Mouse (Mus musculus) brain, adult 10 weeks (tissue): ENCODE data around the gene 1700020D05Rik. TPM values are rescaled to one million over a fixed set of nuclear protein-coding genes. Genes with fewer than 3 reads are reported as not detected.

Experiments
- polyA plus RNA-seq: library from polyadenylated mRNA; stranded (reverse); fragments of 350-450 nt; fragmentation: Illumina TruSeq; extraction: RNeasy Lipid Tissue Mini Kit (QIAGEN cat#74804); gene quantifications from one replicate; pipeline ENCODE4 v1.2.3, GENCODE M21; 2015; ENCODE audit warnings: low read depth, low replicate concordance

The 1700020D05Rik gene
- polyA plus RNA-seq = 3.0 TPM

GRCm38 (mm10) chr19:5503687-5504086, at the start of gene 1700020D05Rik:
1700020D05Rik (minus strand) TSS chr19:5503787.

DNA sequence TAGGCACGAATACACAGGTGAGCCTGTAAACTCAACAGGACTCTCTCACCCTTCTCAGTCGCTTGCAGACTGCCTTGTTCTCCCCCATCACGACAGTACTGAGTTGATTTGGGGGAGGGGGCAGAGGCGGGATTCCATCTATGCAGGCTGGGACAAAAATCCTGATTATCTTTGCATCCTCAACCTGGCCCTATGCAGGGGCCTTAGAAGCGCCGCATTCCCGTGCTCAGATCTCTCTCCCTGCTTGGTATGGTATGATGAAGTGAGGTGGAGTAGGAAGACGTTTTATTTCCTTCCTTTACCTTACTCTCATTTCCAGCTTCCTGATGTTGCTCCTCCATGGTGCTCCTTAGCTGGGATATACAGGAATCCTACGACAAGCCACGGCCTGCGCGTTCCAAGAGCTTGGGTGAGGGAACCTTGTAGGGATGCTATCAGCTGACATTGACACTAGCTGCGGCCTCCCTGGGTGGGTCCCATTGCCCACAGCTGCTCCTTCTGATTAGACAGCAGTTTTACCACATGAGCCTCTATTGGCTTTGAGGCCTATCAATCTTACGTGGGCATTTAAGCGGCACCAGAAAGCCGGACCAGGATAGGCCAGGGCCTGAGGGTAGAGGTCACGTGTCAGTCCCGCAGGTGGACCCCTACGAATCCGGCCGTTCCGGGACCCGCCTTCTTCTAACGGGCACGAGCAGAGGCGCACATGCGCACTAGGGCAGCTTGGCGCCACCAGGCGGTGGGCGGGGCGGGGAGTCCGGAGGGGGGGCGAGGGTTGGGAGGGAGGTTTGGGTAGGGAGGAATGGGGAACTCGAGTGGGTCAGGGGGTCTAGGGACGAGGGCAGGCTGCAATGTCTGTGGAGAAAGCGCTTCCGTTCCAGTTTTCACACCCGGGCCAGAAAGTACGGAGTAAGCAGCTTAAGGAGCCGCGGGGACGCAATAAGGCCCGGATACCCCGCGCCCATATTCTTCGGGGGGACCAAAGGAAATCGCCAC, 6.7 kb upstream of the 1700020D05Rik start, which contains the start of gene Snx32:
Gene Snx32, minus strand, starts transcription at position 508 of the 996 bp plus-strand sequence.

DNA sequence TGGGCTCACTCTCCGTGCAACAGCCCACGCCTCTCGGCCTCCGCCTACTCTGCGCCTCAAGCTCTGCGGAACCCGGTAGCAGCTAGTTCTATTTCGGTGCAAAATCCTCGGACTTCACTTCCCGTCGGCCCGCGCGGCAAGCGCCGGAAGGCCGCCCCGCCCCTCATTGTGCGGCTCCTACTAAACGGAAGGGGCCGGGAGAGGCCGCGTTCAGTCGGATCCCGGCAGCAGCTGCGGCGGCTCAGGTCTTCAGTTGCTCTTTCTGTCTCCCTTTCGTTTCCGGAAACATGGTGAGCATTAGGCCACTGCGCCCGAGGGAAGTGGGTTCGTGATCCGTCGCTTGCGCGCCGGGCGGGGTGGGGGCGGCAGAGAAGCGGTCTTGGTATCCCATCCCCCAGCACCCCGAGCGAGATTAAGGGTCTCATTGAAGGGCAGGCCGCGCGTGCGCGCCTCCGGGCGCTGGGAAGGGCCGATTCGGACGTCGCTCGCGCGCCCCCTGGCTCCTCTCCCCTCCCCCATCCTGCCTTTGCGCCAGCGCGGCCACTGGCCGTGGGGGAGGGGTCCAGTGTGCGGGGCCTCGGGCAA, 13.2 kb downstream of the 1700020D05Rik start, which contains the start of gene Cfl1:
Gene Cfl1, plus strand, starts transcription at position 143 of the 585 bp plus-strand sequence.

DNA sequence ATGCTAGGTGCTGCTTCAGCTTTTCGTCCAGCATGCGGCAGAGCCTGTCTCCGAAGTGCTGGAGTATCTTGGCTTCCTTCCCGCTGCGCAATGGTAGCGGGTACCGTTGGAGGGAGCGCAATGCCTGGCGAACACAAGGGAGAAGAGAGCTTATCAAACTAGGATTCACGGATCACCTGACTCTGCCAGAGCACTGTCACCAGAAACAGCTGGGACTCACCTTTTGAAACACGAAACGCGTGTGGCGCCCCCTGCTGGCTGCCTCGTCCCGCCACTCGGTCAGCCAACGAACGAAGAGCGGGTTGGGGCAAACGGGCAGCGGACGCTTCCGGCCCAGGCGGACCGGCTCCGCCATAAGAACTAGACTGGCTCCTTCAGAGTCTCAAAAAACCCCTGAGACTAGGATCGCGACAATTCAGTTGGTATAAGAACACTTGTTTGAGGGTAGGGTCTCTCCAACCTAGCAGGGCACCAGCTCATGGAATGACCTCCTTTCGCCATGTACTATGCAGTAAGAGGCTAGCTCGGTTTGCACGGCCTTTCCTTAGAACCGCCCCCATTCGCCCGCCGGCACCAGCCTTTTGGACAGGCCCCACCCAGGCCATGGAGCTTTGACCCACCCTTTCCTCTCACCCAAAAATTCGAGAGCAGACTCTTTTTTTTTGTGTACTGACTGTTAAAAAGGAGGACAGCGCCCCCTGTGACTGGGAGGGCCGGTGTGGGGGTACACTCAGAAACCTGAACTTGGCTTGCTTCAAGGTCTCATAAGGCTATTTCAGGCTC, 15.6 kb downstream of the 1700020D05Rik start, which contains the start of gene Mus81:
Gene Mus81, minus strand, starts transcription at position 635 of the 783 bp plus-strand sequence.

GRCm38 (mm10) chr19:5473720-5474119, 29.9 kb downstream of the 1700020D05Rik start, which contains the start of gene Efemp2:
Efemp2 (plus strand) TSS chr19:5473954.

DNA sequence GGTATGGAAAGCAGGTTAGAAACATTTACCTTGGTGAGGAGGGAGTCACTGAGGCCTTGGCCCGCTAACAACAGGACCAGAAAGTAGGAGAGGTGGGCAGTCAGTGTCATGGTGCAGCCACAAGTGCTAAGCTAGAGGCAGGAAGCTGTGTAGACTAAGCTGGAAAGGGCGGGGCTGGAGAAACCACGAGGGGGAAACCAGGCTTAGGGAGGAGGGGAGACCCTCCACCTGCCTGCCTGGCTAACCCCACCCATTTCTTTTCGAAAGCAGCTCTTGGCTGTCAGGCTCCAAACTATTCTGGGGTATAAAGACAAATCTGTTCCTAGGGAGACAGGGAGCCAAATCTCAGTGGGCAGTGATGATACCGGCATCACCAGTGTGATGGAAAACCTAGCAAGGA, 35.2 kb downstream of the 1700020D05Rik start, which contains the start of gene Ctsw:
Gene Ctsw, minus strand, starts transcription at position 134 of the 400 bp plus-strand sequence.

GRCm38 (mm10) chr19:5460465-5460911, 43.1 kb downstream of the 1700020D05Rik start, which contains the start of gene Fibp:
Fibp (plus strand) TSS chr19:5460615.

DNA sequence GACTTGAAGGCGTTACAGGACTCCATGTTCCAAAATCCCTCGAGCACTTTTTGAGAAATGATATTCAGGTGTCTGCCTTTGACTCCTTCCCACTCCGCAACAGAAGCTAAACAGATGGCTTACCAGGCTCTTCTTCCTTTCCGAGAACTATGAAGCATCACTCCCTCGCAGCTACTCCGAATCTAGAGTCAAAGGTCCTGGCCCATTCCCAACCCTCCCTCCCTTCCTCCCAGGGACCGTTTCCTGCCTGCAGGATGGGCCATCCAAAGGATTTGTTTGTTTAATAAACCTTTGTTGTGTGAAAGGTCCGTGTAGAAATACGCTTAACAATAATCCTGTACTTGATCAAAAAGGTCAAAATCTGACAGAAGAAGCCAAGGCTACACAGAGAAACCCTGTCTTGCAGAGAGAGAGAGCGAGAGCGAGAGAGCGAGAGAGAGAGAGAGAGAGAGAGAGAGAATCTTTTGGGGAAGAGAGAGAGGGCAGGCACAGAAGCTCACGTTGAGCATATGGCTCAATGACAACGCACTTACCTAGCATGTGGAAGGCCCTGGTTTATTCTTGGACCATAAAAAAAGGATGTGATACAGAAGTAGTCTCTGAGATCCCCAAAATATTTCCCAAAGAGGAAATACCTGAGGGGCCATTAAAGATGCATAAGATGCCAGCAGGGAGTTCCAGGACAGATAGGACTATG, 45.7 kb downstream of the 1700020D05Rik start, which contains the start of gene Ccdc85b:
Gene Ccdc85b, minus strand, starts transcription at position 149 of the 697 bp plus-strand sequence.

Other genes starting within 250 kb of the 1700020D05Rik start
- 37.4 TPM for gene Pacs1, start 230.7 kb downstream of the 1700020D05Rik start, polyA plus RNA-seq
- 163 TPM for gene Sf3b2, start 208.3 kb downstream of the 1700020D05Rik start, polyA plus RNA-seq
- gene Gal3st3, start 205.5 kb downstream of the 1700020D05Rik start, polyA plus RNA-seq = 29.7 TPM
- gene Catsper1, start 168.0 kb downstream of the 1700020D05Rik start, polyA plus RNA-seq = not detected
- 38.9 TPM for gene Cst6, start 154.2 kb downstream of the 1700020D05Rik start, polyA plus RNA-seq
- 30.5 TPM for gene Eif1ad, start 137.0 kb downstream of the 1700020D05Rik start, polyA plus RNA-seq
- 117 TPM for gene Banf1, start 136.6 kb downstream of the 1700020D05Rik start, polyA plus RNA-seq
- 47.6 TPM for gene Sart1, start 115.1 kb downstream of the 1700020D05Rik start, polyA plus RNA-seq
- gene Tsga10ip, start 101.3 kb downstream of the 1700020D05Rik start, polyA plus RNA-seq = not detected
- gene Drap1, start 78.8 kb downstream of the 1700020D05Rik start, polyA plus RNA-seq = 429 TPM
- gene AI837181, start 78.6 kb downstream of the 1700020D05Rik start, polyA plus RNA-seq = 80.0 TPM
- not detected for gene Fosl1, start 56.2 kb downstream of the 1700020D05Rik start, polyA plus RNA-seq
- gene Ccdc85b, start 45.9 kb downstream of the 1700020D05Rik start, polyA plus RNA-seq = 23.3 TPM
- gene Fibp, start 43.2 kb downstream of the 1700020D05Rik start, polyA plus RNA-seq = 87.6 TPM
- not detected for gene Ctsw, start 35.3 kb downstream of the 1700020D05Rik start, polyA plus RNA-seq
- gene Efemp2, start 29.8 kb downstream of the 1700020D05Rik start, polyA plus RNA-seq = 15.4 TPM
- 32.4 TPM for gene Mus81, start 15.4 kb downstream of the 1700020D05Rik start, polyA plus RNA-seq
- 1,416 TPM for gene Cfl1, start 13.3 kb downstream of the 1700020D05Rik start, polyA plus RNA-seq
- gene Snx32, start 6.8 kb upstream of the 1700020D05Rik start, polyA plus RNA-seq = 96.1 TPM
- not detected for gene Ovol1, start 56.9 kb upstream of the 1700020D05Rik start, polyA plus RNA-seq
- 2.5 TPM for gene Ap5b1, start 64.2 kb upstream of the 1700020D05Rik start, polyA plus RNA-seq
- gene Rnaseh2c, start 98.1 kb upstream of the 1700020D05Rik start, polyA plus RNA-seq = 40.8 TPM
- gene Kat5, start 106.5 kb upstream of the 1700020D05Rik start, polyA plus RNA-seq = 92.0 TPM
- 14.1 TPM for gene Rela, start 133.7 kb upstream of the 1700020D05Rik start, polyA plus RNA-seq
- gene Sipa1, start 159.9 kb upstream of the 1700020D05Rik start, polyA plus RNA-seq = 8.9 TPM
- 16.2 TPM for gene Map3k11, start 185.0 kb upstream of the 1700020D05Rik start, polyA plus RNA-seq
- gene Pcnx3, start 185.1 kb upstream of the 1700020D05Rik start, polyA plus RNA-seq = 32.6 TPM
- gene Kcnk7, start 200.6 kb upstream of the 1700020D05Rik start, polyA plus RNA-seq = 0.64 TPM
- gene Ehbp1l1, start 222.5 kb upstream of the 1700020D05Rik start, polyA plus RNA-seq = 11.2 TPM
- 30.2 TPM for gene Fam89b, start 225.9 kb upstream of the 1700020D05Rik start, polyA plus RNA-seq
- 27.2 TPM for gene Ltbp3, start 237.1 kb upstream of the 1700020D05Rik start, polyA plus RNA-seq